Mouse (Mus musculus): Measurements from ENCODE around the gene Lifr.

DNA sequence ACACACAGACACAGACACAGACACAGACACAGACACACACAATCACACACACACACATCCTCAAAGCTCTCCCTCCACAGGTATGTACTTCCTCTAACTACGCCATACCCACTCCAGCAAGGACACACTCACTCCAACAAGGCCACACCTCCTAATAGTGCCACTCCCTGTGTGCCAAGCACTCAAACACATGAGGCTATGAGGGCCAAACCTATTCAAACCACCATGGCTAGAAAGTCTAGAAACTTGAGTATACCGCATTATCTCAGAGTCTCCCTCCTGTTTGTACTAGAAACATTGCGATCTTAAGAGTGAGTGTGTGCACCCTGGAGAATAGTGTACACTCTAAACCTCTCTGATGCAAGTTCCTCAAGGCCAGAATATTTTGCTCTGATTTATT, 125.4 kb downstream of the Lifr start:
- TF ChIP-seq CTCF (IDR thresholded peaks at IDR 0.05; ENCODE audit: borderline replicate concordance, control insufficient read depth, extremely low read depth, insufficient read depth, low read length, poor library complexity) (no peak), POLR2A (IDR thresholded peaks at IDR 0.05; ENCODE audit: control insufficient read depth, extremely low read depth, insufficient read depth, low read length, poor library complexity) (no peak)

All from thymus, adult 2 months (tissue).